Mouse (Mus musculus): ENCODE measurements at regions not wholly inside any gene's neighbourhood (a gene's known extent, or its start where the extent isn't known, plus 50 kb on each side); places are given as distances from the start of the nearest gene placed in this dataset.

DNA sequence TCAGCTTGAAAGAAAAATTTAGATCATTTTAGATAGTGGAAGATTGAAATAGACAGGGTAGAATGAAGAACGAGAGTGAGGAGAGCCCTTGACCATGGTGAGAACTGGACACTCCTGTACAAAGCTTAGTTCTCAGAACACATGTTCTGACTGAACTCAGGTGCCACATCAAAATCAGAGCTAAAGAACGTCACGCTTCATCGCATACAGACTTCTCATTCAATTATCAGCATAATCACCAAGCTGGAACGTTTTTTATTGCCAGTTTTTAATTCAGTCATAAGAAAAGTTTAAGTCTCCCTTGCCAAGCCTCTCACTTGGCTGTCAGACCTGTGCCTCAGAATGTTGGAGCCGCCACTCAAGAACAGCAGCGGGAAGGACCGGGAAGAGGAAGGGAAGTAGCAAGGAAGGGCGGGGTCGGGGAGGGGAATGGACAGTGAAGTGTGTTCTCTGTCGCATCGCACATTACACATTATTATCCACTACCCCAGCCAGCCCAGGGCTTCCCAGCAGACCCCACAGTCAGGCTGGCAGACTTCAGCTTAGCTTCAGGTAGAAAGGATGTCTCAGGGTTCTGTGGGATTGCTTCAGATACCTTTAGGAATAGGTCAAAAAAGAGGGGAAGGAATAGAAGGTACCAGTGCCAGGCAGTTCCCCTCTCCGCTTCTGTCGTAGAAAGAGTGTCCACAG is 140.1 kb upstream of the Smim15 start:
- DNase-seq (ENCODE audit: low spot score in 2 of 2) = no peak

DNA sequence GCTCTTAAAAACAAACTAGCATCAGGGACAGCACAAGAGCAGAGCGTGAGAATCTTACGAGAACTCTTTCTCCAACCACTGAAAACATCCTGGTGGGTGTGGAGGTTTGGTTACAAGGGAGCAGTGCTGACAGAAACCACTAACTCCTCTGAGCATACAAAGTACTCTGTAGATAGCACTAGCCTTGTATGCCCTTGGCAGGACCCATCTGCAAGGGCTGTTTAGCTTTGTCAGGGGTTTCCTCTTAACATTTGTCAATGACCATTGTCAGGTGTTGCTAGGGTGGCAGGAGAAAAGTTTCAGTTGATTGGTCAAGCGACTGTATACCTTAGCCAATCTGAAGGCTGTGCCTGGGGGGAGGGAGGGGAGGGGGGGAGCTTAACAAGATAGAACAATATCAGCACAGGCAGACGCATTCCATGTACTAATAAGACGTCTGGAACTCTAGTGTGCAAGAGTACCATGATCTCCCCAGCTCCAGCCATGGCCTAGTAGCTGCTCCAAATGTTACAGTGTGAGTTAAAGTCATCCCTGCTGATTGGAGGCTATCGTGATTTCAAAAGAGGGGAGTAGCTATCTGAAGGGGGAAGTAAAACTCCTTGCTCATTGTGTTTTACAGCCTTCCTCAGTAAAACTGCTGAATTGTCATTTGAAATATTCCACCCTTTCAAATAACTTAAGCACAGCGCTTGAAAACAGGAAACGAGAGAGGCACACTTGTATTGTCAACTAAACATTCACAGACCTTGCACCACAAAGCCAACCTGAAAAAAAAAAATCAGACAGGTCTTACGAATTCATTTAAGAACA is 140.9 kb upstream of the Smim15 start:
- DNase-seq (ENCODE audit: low spot score in 2 of 2) = no peak

DNA sequence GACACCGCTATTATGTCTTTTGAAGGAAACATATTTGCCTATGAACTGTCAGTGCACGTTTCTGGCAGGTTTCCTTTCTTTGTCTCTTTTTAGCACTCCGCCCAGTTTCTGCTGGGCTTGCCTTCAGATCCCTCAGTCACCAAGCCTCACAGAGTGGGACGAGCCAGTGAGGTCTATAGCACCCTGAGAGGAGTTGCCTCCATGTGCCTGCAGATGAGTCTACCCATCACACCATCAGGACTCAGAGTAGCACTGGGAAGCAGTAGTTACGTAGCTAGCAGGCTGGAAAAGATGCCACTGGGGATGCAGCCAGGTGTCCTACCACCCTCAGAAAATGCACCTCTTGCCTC is 141.5 kb upstream of the Smim15 start:
- no peak for DNase-seq (ENCODE audit: low spot score in 2 of 2)

DNA sequence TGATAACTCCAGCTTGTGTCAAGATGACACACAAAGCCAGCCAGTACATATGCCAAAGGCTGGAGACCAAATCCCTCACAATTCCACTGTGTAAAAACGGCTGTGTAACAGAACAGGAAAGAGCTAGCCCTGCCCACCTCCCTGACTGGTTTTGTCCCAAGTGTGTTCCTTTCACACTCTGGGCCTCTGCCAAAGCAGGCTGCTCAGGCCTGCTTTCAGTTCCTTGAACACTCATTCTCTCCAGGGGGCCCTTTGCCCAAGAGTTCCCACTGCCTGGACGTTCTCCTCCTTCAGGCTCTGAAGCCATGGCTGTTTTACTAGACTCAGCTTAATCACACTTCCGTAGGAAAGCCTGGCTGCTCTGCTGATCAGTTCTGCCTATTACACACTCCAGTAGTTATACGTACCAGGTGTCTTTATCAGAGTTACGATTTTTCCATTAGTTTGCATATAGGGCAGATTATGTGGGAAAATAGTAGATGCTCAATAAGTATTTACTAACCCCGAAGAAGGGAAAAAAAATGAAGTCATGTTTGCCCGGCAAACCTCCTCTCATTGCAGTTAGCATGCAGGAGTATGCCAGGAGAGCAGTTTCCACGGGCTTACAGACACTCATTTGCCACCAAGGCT is 144.5 kb upstream of the Smim15 start:
- peak in 1 of 2 experiments; percentile 22 for DNase-seq (ENCODE audit: low spot score in 2 of 2)

DNA sequence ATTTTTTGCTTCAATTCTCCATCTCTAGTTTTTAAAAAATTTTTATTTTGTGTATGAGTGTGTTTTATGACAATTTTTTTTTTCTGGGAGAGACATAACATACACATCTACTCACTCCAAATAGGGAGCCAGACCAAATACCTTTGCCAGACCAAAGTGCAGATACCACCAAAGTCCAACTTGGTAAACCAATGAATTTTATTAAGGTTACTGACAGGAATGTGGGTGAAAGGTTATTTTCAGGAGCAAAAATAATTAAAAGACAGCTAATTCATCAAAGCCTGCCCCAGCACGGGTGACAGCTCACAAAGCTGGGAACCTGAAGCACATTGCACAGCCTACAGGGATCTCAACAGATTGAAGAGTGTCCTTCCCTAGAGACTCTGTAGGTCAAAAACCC is 146.6 kb upstream of the Smim15 start:
- DNase-seq (ENCODE audit: low spot score in 2 of 2) = no peak

DNA sequence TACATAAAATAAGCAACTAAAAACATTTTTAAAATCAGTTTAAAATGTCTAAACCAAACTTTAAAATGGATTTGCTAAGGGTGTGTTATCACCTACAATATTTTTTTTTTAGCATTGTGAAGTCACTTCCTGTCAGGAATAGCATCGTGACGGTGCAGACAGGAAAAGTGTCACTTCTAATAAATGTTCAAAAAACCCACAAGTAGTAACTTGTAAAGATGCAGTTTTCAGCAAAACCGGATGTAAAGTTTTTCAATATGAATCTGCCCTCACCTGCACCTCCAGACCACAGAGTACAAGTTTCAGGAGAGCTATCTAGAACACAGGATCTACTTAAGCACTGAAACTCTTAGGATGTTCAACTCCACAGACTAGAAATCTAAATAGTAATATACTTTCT is 147.1 kb upstream of the Smim15 start:
- no peak for DNase-seq (ENCODE audit: low spot score in 2 of 2)

DNA sequence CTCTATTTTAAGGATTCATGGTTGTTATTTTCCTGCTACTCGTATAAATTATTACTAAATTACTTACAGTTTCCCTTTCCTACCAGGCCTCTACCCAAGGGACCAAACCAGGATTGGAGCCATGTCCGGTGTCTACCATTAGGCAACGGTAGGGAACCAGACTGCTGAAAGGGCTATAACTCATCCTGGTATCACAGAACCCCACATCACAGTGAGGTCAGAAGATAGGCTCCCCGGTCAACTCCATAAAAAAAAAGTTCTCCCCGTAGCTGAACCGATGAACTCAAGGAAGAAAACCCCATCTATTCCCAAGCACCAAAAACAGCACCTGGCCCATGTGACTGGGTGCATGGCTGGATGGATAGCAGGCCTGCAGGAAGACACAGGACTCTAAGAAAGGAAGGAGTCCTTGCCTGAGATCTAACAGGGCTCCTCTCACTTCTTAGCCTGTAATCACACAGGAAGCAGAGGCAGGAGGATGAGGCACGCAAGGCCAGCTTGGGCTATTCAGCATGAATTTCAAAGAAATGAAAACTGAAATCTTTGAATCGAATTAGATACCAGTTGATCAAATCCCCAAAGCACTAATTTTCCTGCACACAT is 150.6 kb upstream of the Smim15 start:
- no peak for DNase-seq (ENCODE audit: low spot score in 2 of 2)

DNA sequence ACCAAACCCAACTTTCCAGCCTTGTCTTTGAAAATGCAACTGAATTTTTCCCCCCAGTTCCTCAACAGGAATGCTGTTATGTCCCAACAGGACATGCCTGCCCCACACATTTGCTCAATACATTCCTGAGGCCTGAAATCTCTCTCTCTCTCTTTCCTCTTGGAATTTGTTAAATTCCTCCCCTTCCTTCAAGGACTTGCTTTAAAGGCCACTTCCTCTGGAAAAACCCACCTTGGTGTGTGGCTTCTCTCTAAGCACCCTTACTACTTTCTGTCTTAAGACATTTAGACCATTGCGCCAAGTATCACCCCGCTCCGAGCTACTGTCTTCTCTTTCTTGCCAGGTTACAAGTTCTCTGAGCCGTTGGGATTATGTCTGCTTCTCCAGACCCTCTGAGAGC is 151.2 kb upstream of the Smim15 start:
- no peak for DNase-seq (ENCODE audit: low spot score in 2 of 2)

DNA sequence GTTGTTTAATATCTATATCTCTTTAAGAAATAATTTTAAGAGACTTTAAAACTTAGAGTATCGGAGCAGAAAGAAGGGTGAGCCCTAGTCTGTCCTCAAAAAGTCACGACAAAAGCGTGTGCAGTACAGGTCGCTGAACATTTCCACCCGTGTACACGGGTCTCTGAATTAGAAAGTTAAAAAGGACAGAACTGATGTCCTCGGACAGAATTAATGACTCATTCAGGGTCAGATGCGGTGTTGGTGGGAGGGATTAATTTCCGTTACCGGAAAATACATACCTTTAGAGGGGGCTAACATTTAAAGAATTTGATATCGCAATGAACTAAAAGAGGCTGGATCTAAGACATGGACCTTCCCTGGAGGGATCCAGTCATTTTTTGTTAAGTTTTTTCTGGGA is 152.3 kb upstream of the Smim15 start:
- DNase-seq (ENCODE audit: low spot score in 2 of 2) = no peak

DNA sequence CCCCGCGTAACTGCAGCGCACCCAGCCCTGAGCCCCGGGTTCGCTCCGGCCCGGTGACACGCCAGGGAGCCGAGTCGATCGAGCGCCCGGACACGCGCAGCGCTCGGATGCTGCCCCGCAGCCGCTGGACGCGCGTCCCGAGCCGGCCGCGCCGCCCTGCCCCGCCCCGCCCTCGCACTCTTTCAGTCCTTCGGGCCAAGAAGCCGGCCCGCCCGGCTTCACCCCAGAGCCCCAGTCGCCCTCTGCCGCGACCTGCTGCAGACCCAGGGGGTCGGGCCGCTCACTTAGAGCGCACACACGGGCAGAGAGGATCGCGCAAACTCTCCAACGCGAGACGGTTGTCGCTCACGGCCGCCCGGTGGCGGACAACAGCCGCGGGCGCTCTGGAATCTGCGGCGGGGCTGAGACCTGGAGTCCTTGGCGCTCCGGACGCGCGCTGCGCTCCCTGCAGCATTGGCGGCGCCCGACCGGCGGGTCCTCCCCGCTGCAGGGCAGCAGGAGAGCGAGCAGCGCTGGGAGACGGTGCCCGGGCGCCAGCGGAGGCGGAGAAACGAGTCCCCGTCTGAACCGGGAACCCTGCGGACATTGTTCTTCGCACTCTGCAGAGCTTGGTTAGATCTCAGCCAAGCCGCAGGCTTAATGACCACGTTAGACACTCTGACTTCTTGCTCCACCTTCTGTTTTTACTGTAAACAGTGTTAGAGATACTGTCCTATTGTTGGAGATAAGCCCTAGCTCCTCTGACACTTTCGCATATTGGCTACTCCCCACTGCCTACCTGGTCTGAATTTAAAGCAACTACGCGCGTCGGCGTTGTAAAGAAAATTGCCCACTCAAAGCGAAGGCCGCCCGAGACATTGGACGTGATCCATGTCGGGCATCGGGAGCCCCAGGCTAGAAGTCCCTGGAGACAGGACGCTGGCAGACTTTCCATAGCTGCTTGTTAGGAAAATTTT is 153.1 kb upstream of the Smim15 start:
- DNase-seq (ENCODE audit: low spot score in 2 of 2) = peak; percentile 50 to 80

DNA sequence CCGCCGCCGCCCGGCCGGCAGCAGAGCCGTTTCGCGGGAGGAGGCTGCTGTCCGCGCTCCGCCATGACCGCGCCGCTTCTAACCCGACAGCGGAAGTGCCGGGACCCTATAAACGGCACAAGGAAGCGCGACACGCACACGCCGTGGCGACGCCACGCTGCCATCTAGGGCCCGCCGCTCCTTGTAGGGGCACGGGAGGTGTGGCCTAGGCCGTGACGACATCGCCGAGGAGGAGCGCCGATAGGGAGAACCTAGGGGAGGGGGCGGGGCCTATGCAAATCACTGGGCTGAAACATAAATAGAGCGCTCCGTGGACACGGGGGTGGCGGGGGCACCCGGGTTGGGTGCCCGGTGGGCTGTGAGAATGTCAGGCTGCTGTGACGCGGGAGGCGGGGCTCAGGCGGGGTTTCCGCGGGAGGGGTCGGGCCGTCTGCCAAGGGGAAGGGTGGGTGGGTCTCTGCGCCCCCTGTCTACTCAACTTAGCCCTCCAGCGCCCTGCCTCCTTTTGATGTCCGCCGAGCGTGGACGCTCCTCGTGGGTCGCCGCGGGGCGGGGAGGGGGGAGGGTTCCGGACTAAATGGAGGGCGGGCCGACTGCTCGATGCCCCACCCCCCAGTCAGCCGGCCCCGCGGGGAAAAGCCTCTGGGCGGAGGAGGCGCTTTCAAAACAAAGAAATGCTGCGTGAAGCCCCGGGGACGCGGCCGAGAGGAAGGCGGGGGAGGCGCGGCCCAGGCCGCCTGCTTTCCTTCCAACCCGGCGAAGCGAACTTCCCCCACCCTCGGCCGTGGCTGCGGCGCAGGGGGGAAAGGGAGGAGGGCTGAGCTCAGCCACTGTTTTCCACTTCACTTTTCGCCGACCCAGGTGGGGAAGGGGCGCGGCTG is 154.0 kb upstream of the Smim15 start:
- peak; percentile 98 to 99 for DNase-seq (ENCODE audit: low spot score in 2 of 2)

DNA sequence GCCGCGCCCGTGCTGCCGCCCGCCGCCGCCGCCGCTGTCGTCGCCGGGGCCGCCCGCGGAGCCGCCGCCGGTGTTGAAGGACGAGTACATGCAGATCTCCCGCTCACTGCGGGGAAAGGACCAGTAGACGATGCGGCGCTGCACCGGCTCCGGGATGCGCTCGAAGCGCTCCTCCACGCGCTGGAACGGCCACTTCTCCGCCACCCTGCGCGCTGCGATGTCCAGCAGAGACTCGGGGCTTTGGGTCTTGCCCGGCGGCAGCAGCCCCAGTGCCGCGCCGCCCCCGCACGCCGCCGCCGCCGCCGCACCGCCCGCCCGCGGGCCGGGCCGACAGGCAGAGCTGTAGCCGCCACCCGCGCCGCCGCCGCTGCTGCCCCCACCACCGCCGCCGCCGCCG is 154.7 kb upstream of the Smim15 start:
- peak in 1 of 2 experiments; percentile 65 for DNase-seq (ENCODE audit: low spot score in 2 of 2)

DNA sequence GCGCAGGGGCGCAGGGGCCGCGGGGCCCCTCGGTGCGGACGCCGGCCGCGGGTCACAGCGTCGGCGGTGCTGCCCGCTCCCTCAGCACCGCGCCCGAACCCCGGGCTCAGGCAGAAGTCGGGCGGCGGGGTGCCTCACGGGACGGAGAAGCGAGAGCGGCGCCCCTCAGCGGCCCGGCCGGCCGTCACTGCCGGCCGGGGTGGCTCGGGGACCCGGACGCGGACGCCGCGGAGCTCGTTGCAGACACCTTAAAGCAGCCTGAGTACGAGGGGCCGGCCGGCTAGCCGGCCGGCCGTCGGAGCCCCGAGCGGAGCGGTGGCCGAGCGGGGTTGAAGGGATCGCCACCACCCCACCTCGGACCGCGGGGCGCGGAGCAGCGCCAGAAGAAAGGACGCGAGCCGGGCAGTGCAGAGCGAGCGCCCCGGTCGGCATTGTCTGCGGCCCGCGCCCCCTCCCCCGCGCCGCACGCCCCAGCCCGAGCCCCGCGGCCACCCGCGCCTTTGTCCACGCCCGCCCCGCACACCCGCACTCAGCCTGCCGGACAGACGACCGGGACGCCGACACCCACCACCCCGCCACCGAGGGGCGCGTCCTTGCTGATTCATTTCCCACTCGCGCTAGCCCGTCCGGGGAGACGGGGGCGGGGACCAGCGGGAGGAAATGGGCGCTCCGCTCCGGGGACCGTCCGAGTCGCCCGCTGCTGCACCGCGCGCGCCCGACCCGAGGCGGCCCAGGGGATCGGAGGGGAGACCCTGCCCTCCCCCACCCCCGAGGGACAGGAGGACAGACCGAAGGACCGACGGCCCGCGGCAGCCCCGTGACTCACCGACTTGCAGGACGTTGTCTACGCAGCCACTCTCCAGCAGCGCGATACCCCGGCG is 155.4 kb upstream of the Smim15 start:
- DNase-seq (ENCODE audit: low spot score in 2 of 2) = peak; percentile 58 to 84

DNA sequence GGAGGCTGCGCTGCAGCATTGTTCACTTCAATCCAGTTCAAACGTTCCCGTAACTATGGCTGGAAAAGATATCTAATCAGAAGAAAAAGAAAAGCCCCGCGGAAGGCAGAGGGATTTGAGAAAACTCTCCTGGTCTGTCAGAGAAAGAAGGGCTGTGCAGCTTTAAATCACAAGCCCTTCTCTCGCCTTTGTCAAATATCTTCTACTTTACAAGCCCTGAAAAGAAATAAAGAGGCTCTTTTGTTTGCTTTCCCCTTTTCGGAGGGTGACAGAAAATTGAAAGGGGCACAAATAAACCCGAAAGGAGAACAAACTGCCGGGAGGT is 156.1 kb upstream of the Smim15 start:
- no peak for DNase-seq (ENCODE audit: low spot score in 2 of 2)

DNA sequence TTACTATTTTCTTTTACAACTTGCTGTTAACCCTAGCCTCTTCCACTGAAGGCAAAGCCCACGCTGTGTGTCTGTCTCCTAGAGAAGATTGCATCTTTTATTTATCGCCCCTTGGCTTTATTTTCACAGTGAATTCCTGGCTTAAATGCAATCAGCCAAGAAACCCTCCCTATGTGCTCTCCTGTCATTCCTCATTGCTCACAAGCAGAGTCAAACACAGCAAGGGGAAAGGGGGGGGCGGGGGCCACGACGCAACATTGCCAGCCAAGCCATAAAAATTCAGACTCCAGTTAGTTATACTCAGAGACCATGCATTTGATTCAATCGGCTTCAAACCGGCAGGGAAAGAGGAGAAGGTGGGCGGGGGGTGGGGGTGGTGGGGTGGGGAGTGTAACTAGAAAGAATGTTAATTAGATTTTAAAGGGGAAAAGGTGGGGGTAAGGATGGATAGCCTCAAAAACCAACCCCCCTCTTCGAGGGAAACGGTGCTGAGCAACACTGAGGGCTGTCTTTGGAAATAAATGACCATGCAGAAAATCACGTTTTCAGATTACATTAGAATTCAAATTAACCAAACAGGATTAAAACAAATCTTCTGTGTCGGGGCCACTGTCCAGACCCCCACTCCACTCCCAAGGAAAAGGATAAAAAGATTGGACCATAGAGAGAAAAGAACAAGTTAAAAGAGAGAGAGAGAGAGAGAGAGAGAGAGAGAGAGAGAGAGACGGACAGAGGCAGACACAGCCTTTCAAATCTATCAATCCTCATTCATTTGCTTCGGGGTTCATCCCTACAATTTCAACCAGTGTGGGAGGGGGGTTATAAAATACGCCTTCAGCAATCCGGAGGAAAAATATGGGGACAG is 156.6 kb upstream of the Smim15 start:
- no peak for DNase-seq (ENCODE audit: low spot score in 2 of 2)

DNA sequence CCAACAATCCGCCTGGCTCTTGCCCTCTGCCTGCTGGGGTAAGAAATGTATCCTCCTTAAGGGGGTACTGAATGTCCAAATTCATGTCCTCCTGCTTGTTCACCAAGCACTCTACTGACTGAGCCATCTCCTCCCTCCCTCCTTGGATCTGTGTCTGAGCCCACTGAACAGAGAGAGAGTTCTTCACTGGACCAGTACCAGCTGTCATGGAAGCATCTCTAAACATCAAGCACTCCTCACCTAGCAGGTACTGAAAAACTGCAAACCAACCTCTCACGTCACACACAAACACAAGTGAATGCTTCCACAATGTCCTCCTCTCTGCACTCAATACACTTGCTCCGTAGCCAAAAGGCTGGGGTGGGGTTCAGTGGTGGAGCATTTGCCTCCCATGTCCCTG is 159.4 kb upstream of the Smim15 start:
- no peak for DNase-seq (ENCODE audit: low spot score in 2 of 2)

DNA sequence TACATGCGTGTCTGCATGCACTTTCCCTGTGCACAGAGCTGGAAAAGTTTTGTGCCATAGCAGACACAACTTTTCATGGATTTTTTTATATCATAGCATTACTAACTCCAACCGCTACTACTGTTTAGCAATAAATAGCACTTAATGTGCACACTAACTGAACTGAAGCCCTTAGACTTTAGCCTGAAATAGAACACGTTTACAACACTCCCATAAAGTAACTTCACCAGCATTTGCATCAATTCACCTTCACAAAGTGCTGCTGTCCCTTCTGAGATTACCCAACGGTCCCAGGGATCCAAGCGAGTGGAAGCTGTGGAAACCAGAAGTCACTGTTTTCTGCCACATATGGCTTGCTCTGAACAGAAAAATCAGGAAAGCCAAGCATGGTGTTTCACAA is 161.9 kb upstream of the Smim15 start:
- DNase-seq (ENCODE audit: low spot score in 2 of 2) = no peak

DNA sequence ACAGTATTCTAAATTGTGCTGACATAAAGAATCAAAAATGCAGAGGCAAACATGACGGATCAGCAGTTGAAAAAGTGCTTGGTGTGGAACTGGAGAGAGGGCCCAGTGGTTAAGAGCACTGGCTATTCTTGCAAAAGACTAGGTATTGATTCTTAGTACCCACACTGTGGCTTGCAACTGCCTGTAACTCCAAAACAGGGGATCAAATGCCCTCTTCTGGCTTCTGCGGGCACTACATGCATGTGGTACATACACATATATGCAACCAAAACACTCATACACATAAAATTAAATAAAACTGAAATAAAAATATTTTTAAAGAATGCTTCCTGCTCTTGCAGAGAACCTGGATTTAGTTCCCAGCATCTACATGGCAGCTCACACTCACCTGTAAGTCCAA is 163.7 kb upstream of the Smim15 start:
- DNase-seq (ENCODE audit: low spot score in 2 of 2) = no peak

DNA sequence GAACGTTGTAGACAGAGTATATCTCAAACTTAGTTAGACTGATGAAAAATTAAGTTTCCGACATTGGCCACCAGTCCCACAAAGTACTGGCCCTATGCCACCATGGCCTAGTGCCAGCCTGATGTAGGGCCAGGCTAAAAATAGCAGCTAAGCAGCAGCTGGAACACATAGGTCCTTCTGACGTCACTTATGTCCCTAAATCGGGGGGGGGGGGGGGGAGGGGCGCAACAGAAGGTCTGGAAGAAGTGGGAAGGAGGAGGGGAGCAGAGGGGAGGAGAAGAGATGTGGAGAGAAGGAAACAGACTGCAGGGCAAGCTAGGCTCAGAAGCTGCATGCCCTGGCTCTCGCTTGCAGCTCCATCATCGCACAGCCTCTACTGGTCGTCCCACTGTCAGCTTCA is 164.7 kb upstream of the Smim15 start:
- no peak for DNase-seq (ENCODE audit: low spot score in 2 of 2)

All from urinary bladder, adult 18-20 months (tissue).